Mouse (Mus musculus) G1E (cell line): ENCODE data around the gene Hhatl.

Experiments used
- CTCF ChIP-seq: IDR thresholded peaks from 2 replicates; pipeline ENCODE4 v1.5.1; 2012; ENCODE audit warnings: low read depth, low read length, inconsistent platforms, mixed read lengths
- GATA1 ChIP-seq: IDR thresholded peaks from 2 replicates; pipeline ENCODE4 v1.6.1; 2012; ENCODE audit warnings: borderline replicate concordance, low read length, inconsistent platforms, mixed read lengths
- POLR2AphosphoS5 ChIP-seq: IDR thresholded peaks from 2 replicates; pipeline ENCODE4 v1.6.1; 2012; ENCODE audit warnings: low read depth, low read length, inconsistent platforms; ENCODE audit not compliant: insufficient replicate concordance

- TF ChIP-seq CTCF, result no peak
- TF ChIP-seq POLR2AphosphoS5, result no peak
- TF ChIP-seq GATA1, result no peak
Measured at GRCm38 (mm10) chr9:121819073-121819770, 26.9 kb upstream of the Hhatl start.
